Mouse (Mus musculus) G1E-ER4 (cell line): Measurements from ENCODE around the gene Zfp39. TPM values are rescaled to one million over a fixed set of nuclear protein-coding genes. Genes with fewer than 3 reads are reported as not detected.

Experiments used
- GATA1 ChIP-seq: IDR thresholded peaks from one replicate; pipeline ENCODE4 v1.8.0; 2012; ENCODE audit warnings: low read length, inconsistent platforms
- polyA plus RNA-seq: library from polyadenylated mRNA; stranded (reverse); fragments of >175 nt; gene quantifications from 2 replicates; pipeline ENCODE4 v1.2.3, GENCODE M21; 2012

Zfp39 gene
- 1.1 and 1.5 TPM in 2 replicates for polyA plus RNA-seq

DNA sequence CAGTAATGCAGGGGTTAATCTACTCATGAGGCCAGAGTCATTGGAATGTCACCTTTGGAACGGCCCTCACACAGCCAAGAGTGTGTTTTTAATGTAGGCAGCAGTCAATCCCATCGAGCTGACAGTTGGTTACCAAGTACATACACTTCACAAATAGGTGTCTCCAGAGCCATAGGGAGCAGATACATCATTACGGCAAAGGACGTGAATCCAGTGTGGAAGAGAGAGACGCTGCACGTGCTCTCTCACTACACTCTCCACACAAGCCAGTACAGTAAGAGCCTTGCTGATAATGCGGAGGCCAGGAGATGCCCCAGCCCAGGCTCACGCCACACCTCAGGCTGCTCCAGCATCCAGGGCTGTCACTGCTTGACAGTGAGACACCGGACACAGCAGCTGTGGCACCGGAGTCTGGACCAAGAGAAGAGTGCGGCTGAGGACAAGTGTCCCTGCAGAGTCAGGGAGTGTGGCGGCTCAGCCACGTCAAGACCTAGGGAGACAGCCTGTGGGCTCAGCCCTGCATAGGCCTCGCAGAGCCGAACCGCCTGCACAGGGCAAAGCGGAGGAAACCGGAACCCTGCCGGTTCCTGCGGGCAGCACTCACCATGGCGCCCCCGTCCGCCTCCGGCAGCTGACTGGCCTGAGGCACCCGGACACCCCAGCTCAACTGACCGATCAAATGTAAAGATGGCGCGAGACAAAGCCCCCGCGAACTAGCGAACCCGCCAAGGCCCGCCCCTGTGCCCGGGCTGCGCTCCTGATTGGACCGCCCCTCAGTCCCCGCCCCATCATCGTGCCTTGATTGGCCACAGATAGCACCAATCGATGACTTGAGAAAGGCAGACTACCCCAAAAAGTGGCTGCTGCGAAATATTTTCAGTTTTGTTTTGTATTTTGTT, at the start of gene Zfp39:
Gene Zfp39 (minus strand): TSS at position 715 of the 899 bp plus-strand sequence.
- no peak for TF ChIP-seq GATA1

DNA sequence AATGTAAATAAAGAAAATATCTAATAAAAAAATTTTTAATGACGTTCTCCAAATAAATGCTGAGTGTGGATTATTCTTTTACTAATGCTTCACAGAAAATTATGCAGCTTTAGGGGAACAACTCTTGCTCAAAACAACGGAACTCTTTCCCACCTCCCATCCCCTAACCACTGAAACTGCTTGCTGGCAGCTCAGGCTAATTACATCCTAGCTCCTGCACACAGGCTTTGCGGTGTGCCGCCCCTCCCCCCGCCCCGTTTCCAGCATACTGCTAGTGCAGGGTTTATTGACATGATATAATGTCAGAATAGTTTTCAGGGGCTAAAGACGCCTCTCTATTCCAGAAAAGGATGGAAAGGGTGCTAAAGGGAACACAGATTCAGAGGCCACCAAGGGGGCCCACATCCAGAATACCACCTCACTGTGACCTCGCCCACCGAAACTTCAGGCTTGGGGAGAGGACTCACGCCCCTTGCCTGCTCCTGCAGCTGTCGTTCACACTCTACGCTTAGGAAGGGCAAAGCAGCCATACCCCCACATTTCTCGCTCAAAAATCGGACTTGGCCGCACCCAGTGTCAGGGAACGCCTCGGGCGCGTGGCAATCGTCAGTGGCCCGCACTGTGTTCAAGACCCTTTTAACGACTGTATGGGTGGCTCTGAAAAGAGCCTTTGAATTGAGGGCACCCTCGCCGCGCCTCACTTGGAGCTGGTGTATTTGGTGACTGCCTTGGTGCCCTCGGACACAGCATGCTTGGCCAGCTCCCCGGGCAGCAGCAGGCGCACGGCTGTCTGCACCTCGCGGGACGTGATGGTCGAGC, 49.5 kb upstream of the Zfp39 start:
- TF ChIP-seq GATA1 = no peak

DNA sequence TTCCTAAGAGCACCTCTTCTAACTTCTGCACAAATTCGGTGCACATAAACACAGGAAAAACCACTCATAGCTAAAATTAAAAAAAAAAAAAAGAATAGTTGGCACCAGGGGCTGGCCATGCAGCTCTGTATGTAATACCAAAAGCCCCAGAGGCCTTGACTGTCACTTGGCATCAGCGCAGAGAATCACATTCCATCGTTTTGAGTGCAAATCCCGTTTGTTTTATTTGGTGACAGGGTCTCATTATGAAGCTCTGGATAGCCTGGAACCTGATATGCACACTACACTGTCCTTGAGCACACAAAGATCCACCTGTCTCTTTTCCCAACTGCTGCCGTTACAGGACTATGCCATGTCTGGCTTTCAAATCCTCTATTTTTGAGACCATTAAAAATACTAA, 47.2 kb upstream of the Zfp39 start:
- no peak for TF ChIP-seq GATA1

DNA sequence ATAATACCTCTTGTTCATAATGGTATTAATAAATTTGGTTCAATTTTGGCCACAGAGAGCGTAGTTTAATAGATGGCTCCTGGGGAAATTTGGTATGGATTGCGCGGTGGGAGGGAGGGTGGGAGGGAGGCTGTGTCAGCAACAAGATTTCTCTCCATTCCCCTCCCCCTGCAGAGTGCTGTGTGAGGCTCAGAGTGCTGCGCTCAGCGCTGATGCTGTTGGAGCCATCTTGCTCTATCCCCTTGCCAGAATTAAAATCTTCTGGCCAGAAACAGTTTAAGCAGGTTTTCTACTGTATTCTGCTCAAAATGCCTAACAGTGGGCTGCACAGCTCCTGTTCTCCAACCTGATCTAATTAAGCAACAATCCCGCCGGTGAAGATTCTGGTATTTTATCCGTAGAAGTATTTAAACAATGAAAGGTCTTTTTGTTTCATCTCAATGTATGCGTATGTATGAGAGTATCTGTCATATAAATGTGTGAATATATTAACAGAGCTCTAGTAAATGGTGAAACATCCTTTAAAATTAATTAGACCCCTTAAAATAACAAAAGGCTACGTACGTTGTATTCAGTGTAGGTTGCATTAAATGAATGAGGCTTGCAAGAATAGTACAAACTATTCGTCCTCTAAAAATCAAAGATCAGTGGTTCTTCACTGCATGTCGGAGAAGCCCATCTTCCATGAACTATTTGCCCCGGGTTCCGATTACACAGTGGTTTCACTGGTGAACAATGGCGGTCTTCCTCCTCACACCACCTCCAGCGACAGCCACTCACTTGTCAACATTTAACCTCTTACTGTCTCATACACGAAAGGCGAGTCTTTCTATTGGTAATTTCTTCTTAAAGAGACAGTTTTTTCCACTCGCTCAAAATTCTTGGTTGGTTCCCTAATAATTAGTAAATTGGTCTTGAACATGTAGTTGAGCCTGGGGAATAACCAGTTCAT, 45.7 kb upstream of the Zfp39 start:
- TF ChIP-seq GATA1 = no peak

DNA sequence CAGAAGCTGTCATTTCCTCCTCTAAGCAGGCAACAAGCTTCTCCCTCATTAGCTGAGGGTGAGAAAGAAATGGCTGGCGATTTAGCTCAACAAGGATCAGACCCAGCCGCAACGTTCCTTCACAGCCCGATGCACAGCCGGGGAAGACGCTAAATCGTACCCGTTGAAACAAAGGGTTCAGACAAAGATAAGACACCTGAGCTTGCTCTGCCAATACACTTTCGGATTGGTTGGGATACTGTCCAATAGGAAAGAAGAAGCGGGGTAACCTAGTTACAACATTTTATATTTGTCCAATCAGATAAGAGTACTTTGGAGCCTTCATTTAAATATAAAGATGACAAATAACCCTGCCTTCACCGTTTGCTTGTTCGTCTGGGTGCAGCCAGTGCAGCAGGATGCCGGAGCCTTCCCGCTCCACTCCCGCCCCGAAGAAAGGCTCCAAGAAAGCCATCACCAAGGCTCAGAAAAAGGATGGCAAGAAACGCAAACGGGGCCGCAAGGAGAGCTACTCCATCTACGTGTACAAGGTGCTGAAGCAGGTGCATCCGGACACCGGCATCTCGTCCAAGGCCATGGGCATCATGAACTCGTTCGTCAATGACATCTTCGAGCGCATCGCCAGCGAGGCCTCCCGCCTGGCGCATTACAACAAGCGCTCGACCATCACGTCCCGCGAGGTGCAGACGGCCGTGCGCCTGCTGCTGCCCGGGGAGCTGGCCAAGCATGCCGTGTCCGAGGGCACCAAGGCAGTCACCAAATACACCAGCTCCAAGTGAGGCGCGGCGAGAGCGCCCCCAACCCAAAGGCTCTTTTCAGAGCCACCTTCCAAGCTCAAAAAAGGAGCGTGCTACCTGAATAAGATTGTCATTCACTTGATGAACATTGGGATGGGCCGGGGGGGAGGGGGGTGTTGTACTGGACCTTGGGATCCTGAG, 44.8 kb upstream of the Zfp39 start, which contains the start of gene Hist3h2ba:
Gene Hist3h2ba (plus strand): TSS at position 379 of the 938 bp plus-strand sequence.
- no peak for TF ChIP-seq GATA1

DNA sequence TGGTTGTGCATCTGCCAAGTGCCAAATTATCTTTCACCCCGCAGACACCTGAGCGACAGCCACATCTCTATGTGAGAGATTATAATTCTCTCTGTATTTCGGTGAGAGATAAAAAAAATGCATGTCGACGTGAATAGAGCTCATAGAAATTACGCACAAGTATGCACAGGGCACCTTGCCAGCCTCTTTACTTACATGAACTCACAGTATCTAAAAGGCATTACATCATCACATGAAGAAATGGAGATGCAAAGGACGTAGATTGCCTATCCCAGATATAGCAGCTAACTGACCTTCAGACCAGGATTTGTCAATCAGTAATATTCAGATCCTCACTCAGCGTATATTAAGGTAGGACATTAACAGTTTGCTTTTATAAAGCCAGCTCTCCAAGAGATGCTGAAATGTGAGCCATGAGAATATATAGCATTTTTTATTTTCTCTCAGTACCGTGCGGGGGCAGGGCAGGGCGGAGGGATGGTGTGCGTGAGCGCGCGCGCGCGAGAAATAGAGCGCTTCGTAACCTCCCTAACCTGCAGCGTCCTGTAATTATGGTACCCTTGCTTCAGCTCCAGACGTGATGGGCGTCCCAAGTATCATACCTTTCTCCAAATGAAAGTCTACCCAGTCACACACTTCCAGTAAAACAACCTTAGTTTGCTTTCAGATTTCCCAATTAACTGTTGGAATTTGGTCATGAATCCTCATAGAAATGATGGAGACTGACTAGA, 43.9 kb upstream of the Zfp39 start:
- no peak for TF ChIP-seq GATA1

DNA sequence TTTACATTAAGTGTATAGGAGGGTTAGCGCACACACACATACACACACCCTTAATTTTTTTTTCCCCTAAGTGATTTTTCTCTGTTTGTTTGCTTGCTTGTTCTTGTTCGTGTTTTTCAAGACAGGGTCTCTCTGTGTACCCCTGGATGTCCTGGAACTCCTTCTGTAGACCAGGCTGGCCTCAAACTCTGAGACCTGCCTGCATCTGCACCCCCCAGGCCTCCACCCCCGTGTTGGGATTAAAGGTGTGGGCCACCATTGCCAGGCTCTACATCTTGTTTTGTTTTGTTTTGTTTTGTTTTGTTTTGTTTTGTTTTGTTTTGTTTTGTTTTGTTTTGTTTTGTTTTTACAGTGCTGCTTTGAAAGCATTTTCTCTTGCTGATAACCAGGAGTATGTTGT, 43.3 kb upstream of the Zfp39 start:
- TF ChIP-seq GATA1 = no peak

DNA sequence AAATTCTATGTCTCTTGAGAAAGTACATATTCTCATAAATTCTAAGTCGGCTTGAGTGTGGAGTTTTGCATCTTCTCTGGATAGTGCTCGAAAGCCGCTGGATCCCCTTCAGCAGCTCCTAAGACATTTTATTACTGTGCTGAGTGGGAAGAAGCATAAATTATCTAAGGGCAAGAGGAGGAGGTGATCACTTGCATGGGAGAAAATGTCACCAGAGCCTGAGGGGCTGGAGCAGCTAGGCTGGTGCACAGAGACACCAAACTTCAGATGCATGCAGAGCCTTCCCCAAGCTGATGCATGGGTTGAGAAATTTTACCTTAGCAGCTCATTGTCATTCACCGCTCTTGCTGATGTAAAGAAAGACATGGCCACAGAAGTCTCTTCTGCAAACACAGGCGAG, 40.1 kb upstream of the Zfp39 start:
- no peak for TF ChIP-seq GATA1

DNA sequence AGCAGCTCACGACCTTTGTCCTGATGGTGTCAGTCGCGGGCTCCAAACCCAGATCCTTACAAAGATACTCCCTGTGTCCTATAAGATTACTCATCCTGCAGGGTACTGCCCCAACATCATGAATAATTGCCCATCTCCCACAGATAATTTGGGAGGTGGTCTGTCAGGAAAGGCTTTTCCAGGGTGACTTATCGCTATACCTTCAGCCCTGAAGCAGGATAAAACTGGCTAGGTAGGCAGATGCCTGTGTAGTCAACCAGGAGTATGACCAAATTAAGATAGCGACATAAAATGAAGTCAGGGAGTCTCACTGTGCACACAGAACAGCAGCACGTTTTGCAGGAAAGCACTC, 35.0 kb upstream of the Zfp39 start:
- no peak for TF ChIP-seq GATA1

DNA sequence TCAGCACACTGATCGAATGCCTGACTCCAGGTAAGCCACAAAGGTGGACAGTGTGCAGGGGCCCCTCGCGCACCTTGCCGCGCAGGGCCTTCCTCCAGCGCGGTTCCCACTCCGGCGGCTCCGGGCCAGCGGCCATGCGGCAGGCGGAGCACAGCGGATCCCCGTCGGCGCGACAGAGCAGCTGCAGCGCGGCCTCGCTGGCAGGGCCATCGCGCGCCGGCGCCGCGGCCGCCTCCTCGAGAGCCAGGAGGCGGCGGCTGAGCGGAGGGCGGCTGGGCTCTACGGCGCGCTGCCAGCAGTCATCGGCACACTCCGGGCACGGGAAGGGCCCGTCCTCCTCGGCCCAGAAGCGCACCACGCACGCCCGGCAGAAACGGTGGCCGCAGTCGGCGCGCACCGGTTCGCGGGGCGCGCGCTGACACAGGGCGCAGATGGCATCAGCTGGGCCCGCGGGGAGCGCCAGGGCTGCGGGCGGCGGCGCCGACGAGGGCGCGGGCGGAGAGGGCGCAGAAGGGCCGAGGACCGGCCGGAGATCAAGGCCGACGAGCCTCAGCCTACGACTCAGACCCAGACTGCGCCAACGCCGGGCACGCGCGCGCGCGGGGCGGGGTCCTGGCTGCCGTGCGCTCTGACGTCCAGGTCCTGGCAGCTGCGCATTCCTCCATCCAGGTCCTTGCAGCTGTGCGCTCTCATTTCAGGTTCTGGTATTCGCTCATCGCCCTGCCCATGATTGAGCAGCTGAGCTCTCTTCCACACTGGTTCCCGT, 34.5 kb upstream of the Zfp39 start, which contains the start of gene Rnf187:
Gene Rnf187 (minus strand): TSS at position 595 of the 766 bp plus-strand sequence.
- TF ChIP-seq GATA1 = no peak

DNA sequence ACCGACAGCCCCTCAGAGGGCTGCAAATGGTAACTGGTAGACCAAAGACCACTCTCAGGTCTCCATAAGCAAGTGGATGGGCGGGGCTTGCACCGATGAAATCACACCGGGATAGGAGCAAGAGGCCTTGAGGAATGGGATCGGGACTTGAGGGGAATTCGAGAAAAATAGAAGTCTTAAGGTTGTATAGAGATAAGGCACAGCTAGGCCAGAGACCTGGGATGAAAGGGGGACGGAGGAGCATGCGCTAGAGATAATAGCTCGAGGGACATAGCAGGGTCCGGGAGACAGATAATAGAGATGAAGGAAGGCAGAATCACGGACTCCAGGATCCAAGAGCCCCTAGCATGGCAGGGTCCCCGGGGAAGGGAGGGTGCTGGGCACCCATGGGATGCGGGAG, 33.9 kb upstream of the Zfp39 start:
- no peak for TF ChIP-seq GATA1

DNA sequence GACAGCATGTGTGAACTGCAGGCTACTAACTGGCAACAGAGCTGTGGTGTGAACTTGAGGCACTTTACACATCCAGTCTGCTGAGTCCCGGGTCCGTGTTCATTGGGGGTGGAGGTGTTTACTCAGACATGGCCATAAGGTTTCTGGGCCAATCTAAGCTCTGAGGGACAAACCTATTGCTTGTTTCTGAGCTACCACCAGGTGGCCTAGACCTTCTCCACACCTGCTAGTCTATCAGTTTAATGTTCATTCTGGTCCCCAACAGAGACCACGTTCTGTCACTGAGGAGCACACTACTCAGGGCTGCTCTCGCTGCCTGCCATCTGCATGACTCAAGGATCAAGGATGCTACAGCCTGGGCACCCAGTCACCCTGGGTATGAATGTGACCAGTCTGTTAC, 27.6 kb upstream of the Zfp39 start:
- TF ChIP-seq GATA1 = no peak

DNA sequence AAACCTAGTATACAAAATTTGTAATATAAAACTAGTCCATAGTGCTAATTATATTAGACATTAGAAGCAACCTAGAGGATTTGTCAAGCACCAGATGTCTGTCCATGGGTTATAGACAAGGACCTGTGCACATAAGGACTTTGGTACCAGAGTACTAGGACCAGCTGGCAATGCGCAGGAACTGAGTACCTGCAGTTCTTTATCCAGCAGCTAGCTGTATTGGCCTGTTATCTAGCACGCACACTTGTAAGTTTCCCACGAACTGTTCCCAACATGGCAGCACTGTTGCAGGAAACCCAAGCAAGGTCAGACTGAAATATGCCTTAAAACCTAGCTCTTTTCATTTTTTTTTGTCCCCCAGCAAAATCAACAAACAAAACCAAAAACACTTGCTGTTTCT, 26.2 kb upstream of the Zfp39 start:
- no peak for TF ChIP-seq GATA1
